Mouse (Mus musculus) hindbrain, embryonic 12.5 days (tissue): ENCODE measurements around the gene Cbs. TPM values are rescaled to one million over a fixed set of nuclear protein-coding genes. Genes with fewer than 3 reads are reported as not detected.
"Not testable (repeated sequence)": the region's sequence is repeated elsewhere in the genome, so short reads cannot be mapped to it uniquely, and the experiment has no call there.

Source experiments
- ATAC-seq: fragments of 200-750 bp; cut with Nextera tagmentation; 2 replicates; pipeline ENCODE4 v1.8.0; 2017; ENCODE audit warnings: moderate TSS enrichment; ENCODE audit not compliant: low FRiP score
- H3K27ac ChIP-seq: fragments of 300-500 bp; sonication (generic); 2 replicates; pipeline ENCODE4 v1.5.1; 2016; ENCODE audit warnings: mild to moderate bottlenecking
- H3K27me3 ChIP-seq: fragments of 300-500 bp; sonication (generic); 2 replicates; pipeline ENCODE4 v1.6.1; 2016; ENCODE audit warnings: mild to moderate bottlenecking
- H3K36me3 ChIP-seq: fragments of 300-500 bp; sonication (generic); 2 replicates; pipeline ENCODE4 v1.6.1; 2016; ENCODE audit warnings: mild to moderate bottlenecking
- H3K4me1 ChIP-seq: fragments of 300-500 bp; sonication (generic); 2 replicates; pipeline ENCODE4 v1.6.1; 2016
- H3K4me2 ChIP-seq: fragments of 300-500 bp; sonication (generic); replicated peaks from 2 replicates; pipeline ENCODE4 v1.6.1; 2016; ENCODE audit warnings: mild to moderate bottlenecking
- H3K4me3 ChIP-seq: fragments of 300-500 bp; sonication (generic); 2 replicates; pipeline ENCODE4 v1.5.1; 2016; ENCODE audit warnings: mild to moderate bottlenecking
- H3K9ac ChIP-seq: fragments of 300-500 bp; sonication (generic); 2 replicates; pipeline ENCODE4 v1.6.1; 2016; ENCODE audit warnings: mild to moderate bottlenecking, moderate library complexity
- H3K9me3 ChIP-seq: fragments of 300-500 bp; sonication (generic); replicated peaks from 2 replicates; pipeline ENCODE4 v1.6.1; 2016; ENCODE audit warnings: mild to moderate bottlenecking
- WGBS: fragments of 180-500 bp; shearing (Covaris S2); methylation state at CpG from one replicate; pipeline ENCODE4 v1.1.7; 2016; 5-methylcytosine and 5-hydroxymethylcytosine counted together
- polyA plus RNA-seq: library from polyadenylated mRNA; unstranded; fragments of >200 nt; fragmentation: Nextera tagmentation; extraction: Ambion mirVana; gene quantifications from 2 replicates; pipeline ENCODE4 v1.2.1, GENCODE M21; 2016

The Cbs gene
- polyA plus RNA-seq, 1 experiment from 2014 or later: 3.3 TPM

GRCm38 (mm10) chr17:31639651-31640050, 2.6 kb upstream of the Cbs start:
- H3K9ac ChIP-seq: no peak overlapping the region
- ATAC-seq: no peak
- H3K4me2 ChIP-seq: no peak overlapping the region
- no peak overlapping the region for H3K27ac ChIP-seq
- peaks cover 18% of the 10 kb centered on the region for H3K4me1 ChIP-seq
- WGBS: 71% methylated on average over 4 of the region's 4 CpGs
- H3K27me3 ChIP-seq: peaks cover 32% of the 10 kb centered on the region
- no peaks in the 10 kb centered on the region for H3K9me3 ChIP-seq
- H3K36me3 ChIP-seq: no peaks in the 10 kb centered on the region
- no peak overlapping the region for H3K4me3 ChIP-seq

- H3K4me1 ChIP-seq: peaks cover 18% of the 10 kb centered on the region
- H3K27me3 ChIP-seq: peaks cover 34% of the 10 kb centered on the region
- H3K4me2 ChIP-seq: no peak overlapping the region
- WGBS: 59% methylated on average over 9 of the region's 9 CpGs
- no peaks in the 10 kb centered on the region for H3K36me3 ChIP-seq
- no peak overlapping the region for H3K4me3 ChIP-seq
- no peak for ATAC-seq
- no peak overlapping the region for H3K9ac ChIP-seq
- H3K9me3 ChIP-seq: no peaks in the 10 kb centered on the region
- H3K27ac ChIP-seq: no peak overlapping the region
These were observed 980 bp upstream of the Cbs start for GRCm38 (mm10) chr17:31637866-31638570.

GRCm38 (mm10) chr17:31636277-31636941, 629 bp downstream of the Cbs start:
- no peaks in the 10 kb centered on the region for H3K36me3 ChIP-seq
- peak; percentile 51; the same call in 1 of the 2 replicates for ATAC-seq
- WGBS: 5% methylated on average over 45 of the region's 45 CpGs
- H3K9ac ChIP-seq: peak overlapping the region; percentile 57
- peaks cover 18% of the 10 kb centered on the region for H3K4me1 ChIP-seq
- peak overlapping the region; percentile 48 for H3K4me3 ChIP-seq
- no peaks in the 10 kb centered on the region for H3K9me3 ChIP-seq
- H3K4me2 ChIP-seq: peak overlapping the region; percentile 90
- H3K27ac ChIP-seq: no peak overlapping the region
- peaks cover 34% of the 10 kb centered on the region for H3K27me3 ChIP-seq

GRCm38 (mm10) chr17:31635781-31636180, 1.3 kb downstream of the Cbs start:
- Histone ChIP-seq H3K9ac (no peak overlapping the region), H3K4me1 (peaks cover 18% of the 10 kb centered on the region), H3K4me2 (no peak overlapping the region), H3K27me3 (peaks cover 34% of the 10 kb centered on the region), H3K27ac (no peak overlapping the region), H3K4me3 (no peak overlapping the region), H3K9me3 (no peaks in the 10 kb centered on the region), H3K36me3 (no peaks in the 10 kb centered on the region)
- ATAC-seq: no peak
- 59% methylated on average over 11 of the region's 11 CpGs for WGBS

GRCm38 (mm10) chr17:31634896-31635295, 2.1 kb downstream of the Cbs start:
- Histone ChIP-seq H3K9ac (no peak overlapping the region), H3K4me2 (no peak overlapping the region), H3K27me3 (peaks cover 34% of the 10 kb centered on the region), H3K36me3 (no peaks in the 10 kb centered on the region), H3K9me3 (no peaks in the 10 kb centered on the region), H3K4me1 (peaks cover 18% of the 10 kb centered on the region), H3K27ac (no peak overlapping the region), H3K4me3 (no peak overlapping the region)
- WGBS: 73% methylated on average over 5 of the region's 5 CpGs
- no peak for ATAC-seq

- Histone ChIP-seq H3K27ac (no peak overlapping the region), H3K4me1 (peaks cover 17% of the 10 kb centered on the region), H3K9ac (no peak overlapping the region), H3K9me3 (no peaks in the 10 kb centered on the region), H3K27me3 (peaks cover 34% of the 10 kb centered on the region), H3K4me3 (no peak overlapping the region), H3K36me3 (no peaks in the 10 kb centered on the region), H3K4me2 (no peak overlapping the region)
- ATAC-seq: no peak
- 63% methylated on average over 6 of the region's 6 CpGs for WGBS
These were observed 4.0 kb downstream of the Cbs start for GRCm38 (mm10) chr17:31633007-31633406.

GRCm38 (mm10) chr17:31631081-31631800, 5.8 kb downstream of the Cbs start:
- H3K4me2 ChIP-seq: no peak overlapping the region
- peaks cover 17% of the 10 kb centered on the region for H3K27me3 ChIP-seq
- 79% methylated on average over 10 of the region's 10 CpGs for WGBS
- H3K4me3 ChIP-seq: no peak overlapping the region
- no peak overlapping the region for H3K9ac ChIP-seq
- no peaks in the 10 kb centered on the region for H3K9me3 ChIP-seq
- peaks cover 2% of the 10 kb centered on the region for H3K4me1 ChIP-seq
- H3K36me3 ChIP-seq: no peaks in the 10 kb centered on the region
- H3K27ac ChIP-seq: no peak overlapping the region
- no peak for ATAC-seq

- no peak overlapping the region for H3K27ac ChIP-seq
- 93% methylated on average over 2 of the region's 2 CpGs for WGBS
- no peak overlapping the region for H3K4me2 ChIP-seq
- H3K27me3 ChIP-seq: no peaks in the 10 kb centered on the region
- no peaks in the 10 kb centered on the region for H3K36me3 ChIP-seq
- no peak overlapping the region for H3K9ac ChIP-seq
- no peaks in the 10 kb centered on the region for H3K4me1 ChIP-seq
- no peaks in the 10 kb centered on the region for H3K9me3 ChIP-seq
- ATAC-seq: no peak
- H3K4me3 ChIP-seq: no peak overlapping the region
These were observed 9.1 kb downstream of the Cbs start for GRCm38 (mm10) chr17:31627961-31628360.

GRCm38 (mm10) chr17:31623101-31623500, 13.9 kb downstream of the Cbs start:
- Histone ChIP-seq H3K4me1 (no peaks in the 10 kb centered on the region), H3K9me3 (no peaks in the 10 kb centered on the region), H3K4me3 (no peak overlapping the region), H3K27ac (no peak overlapping the region), H3K9ac (no peak overlapping the region), H3K4me2 (no peak overlapping the region), H3K27me3 (no peaks in the 10 kb centered on the region), H3K36me3 (no peaks in the 10 kb centered on the region)
- WGBS: 88% methylated on average over 4 of the region's 4 CpGs
- no peak for ATAC-seq

GRCm38 (mm10) chr17:31613086-31613755, 23.8 kb downstream of the Cbs start:
- Histone ChIP-seq H3K4me3 (no peak overlapping the region), H3K27ac (no peak overlapping the region), H3K4me1 (0 out of 2 replicates have a peak, but pooled peaks cover 2% of the 10 kb centered on the region), H3K9me3 (no peaks in the 10 kb centered on the region), H3K9ac (no peak overlapping the region), H3K27me3 (no peaks in the 10 kb centered on the region), H3K36me3 (no peaks in the 10 kb centered on the region), H3K4me2 (no peak overlapping the region)
- 86% methylated on average over 4 of the region's 4 CpGs for WGBS
- no peak for ATAC-seq

- H3K4me2 ChIP-seq: no peak overlapping the region
- 0 out of 2 replicates have a peak, but pooled peaks cover 2% of the 10 kb centered on the region for H3K4me1 ChIP-seq
- 93% methylated on average over 3 of the region's 3 CpGs for WGBS
- H3K27ac ChIP-seq: no peak overlapping the region
- ATAC-seq: no peak
- peaks cover 15% of the 10 kb centered on the region for H3K36me3 ChIP-seq
- H3K4me3 ChIP-seq: no peak overlapping the region
- H3K27me3 ChIP-seq: no peaks in the 10 kb centered on the region
- H3K9ac ChIP-seq: no peak overlapping the region
- H3K9me3 ChIP-seq: no peaks in the 10 kb centered on the region
These were observed 27.1 kb downstream of the Cbs start for GRCm38 (mm10) chr17:31609895-31610294.

- H3K9ac ChIP-seq, H3K4me3 ChIP-seq, ATAC-seq, H3K4me1 ChIP-seq, H3K9me3 ChIP-seq, H3K27ac ChIP-seq, H3K27me3 ChIP-seq, H3K4me2 ChIP-seq: not testable (repeated sequence)
- H3K36me3 ChIP-seq: peaks cover 22% of the 10 kb centered on the region
- 98% methylated on average over 3 of the region's 3 CpGs for WGBS
These were observed 27.9 kb downstream of the Cbs start for GRCm38 (mm10) chr17:31609173-31609572.
